9 mouse cellular contexts compared by ENCODE assay signal in the genomic region with DNA sequence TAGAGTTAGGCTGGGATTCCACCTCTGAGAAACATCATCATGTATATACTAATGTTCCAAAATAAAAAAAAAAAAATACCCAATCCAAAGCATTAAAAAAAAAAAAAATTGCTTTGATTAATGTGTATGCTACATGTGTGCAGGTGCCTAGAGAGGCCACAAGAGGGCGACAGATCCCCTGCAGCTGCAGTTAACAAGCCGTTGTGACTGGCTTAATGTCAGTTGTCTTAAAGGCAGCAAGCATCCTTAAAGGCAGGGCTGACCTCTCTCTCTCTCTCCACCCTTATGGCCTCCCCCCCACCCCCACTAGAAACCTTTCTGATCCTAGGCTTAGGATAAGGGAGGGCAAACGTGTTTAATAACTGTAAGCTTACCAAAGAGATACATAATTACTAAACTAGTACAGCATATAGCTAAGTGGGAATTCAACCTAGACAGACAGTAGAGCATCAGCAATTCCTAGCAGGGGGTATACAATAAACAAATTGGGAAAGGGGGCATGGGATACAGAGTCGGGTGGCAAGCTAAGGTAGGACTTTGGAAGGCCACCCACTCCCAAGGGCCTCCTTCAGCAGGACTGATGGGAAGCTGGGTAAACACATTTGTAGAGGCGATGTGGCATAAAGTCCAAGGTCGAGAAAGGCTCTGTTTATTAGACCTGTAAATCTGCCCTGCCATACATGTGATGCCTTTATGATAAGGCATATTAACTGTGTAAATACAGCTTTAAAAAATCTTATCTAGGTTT. TPM values are rescaled to one million over a fixed set of nuclear protein-coding genes. Genes with fewer than 3 reads are reported as not detected.
A peak's percentile ranks its signal among the peaks of the same experiment; 100 is the strongest.
DNase-seq lines count a peak whose midpoint lies in the region; ATAC-seq and TF ChIP-seq lines count a peak whose summit lies in the region.
"Had no signal": no experiment of that assay in that cellular context is flagged by ENCODE, and none has a peak within 500 bp of the region (broad histone marks: within the 10 kb centered on the region; RNA-seq: fewer than 3 reads in every experiment).

No protein-coding gene starts in this region.

- no peak overlapping the region for H3K27ac ChIP-seq in hindbrain, embryonic 10.5 days
- no peak overlapping the region for H3K27ac ChIP-seq in hindbrain, embryonic 13.5 days
- no peak overlapping the region for H3K27ac ChIP-seq in CH12.LX (ENCODE audit: insufficient read depth, low read depth)
- H3K27ac ChIP-seq in kidney, embryonic 16.5 days (ENCODE audit: low read length): no peak overlapping the region
- H3K27ac ChIP-seq: midbrain, embryonic 12.5 days had no signal

- intact Hi-C loops in heart, postnatal 14 days (cut with DNase I): no loop called here

- no peaks in the 10 kb centered on the region for H3K27me3 ChIP-seq in hindbrain, embryonic 10.5 days (ENCODE audit: insufficient read depth, poor library complexity, severe bottlenecking)
- H3K27me3 ChIP-seq in hindbrain, embryonic 13.5 days: no peaks in the 10 kb centered on the region
- H3K27me3 ChIP-seq in CH12.LX (replicated peaks): no peaks in the 10 kb centered on the region
- H3K27me3 ChIP-seq in kidney, embryonic 16.5 days (ENCODE audit: insufficient read depth, low read length): no peaks in the 10 kb centered on the region
- no peaks in the 10 kb centered on the region for H3K27me3 ChIP-seq in splenic B cell, adult 2 months (ENCODE audit: control insufficient read depth, insufficient read depth, low read length, poor library complexity, severe bottlenecking)
- H3K27me3 ChIP-seq: midbrain, embryonic 12.5 days had no signal

- TF ChIP-seq CTCF in CH12.LX (conservative IDR thresholded peaks at IDR 0.05 in 1 of 2, IDR thresholded peaks at IDR 0.05 in 1 of 2; ENCODE audit: low read depth in 2 of 2, low read length in 2 of 2): peak; percentile 66 to 81
- peak; percentile 56 for TF ChIP-seq CTCF in brain, embryonic 14.5 days (IDR thresholded peaks at IDR 0.05; ENCODE audit: borderline replicate concordance, extremely low read depth, insufficient read depth, insufficient read length)

- H3K4me3 ChIP-seq in hindbrain, embryonic 10.5 days: no peak overlapping the region
- H3K4me3 ChIP-seq in hindbrain, embryonic 13.5 days: no peak overlapping the region
- H3K4me3 ChIP-seq in CH12.LX (replicated peaks in 1 of 3; ENCODE audit: low read depth in 2 of 3, low read length in 2 of 3, poor library complexity in 1 of 3): no peak overlapping the region
- no peak overlapping the region for H3K4me3 ChIP-seq in kidney, embryonic 16.5 days (ENCODE audit: low read length)
- H3K4me3 ChIP-seq: midbrain, embryonic 12.5 days had no signal

- in situ Hi-C loops in CH12.LX (cut with MboI; ENCODE audit: low pct_ligation_motif_present, low pct_unique_long_range_greater_than_20kb, low sequenced_read_pairs): no loop called here

- TF ChIP-seq RAD21 in CH12.LX (IDR thresholded peaks at IDR 0.05; ENCODE audit: low read depth, low read length): peak; percentile 75

- 67% methylated on average over 6 of the region's 6 CpGs for WGBS in hindbrain, embryonic 10.5 days
- WGBS in hindbrain, embryonic 13.5 days: 64% methylated on average over 6 of the region's 6 CpGs
- 36% methylated on average over 6 of the region's 6 CpGs for WGBS in kidney, embryonic 16.5 days

- no peak overlapping the region for H3K4me2 ChIP-seq in hindbrain, embryonic 13.5 days
- H3K4me2 ChIP-seq in CH12.LX (ENCODE audit: insufficient read depth, low read depth, poor library complexity, severe bottlenecking): no peak overlapping the region
- no peak overlapping the region for H3K4me2 ChIP-seq in kidney, embryonic 16.5 days (replicated peaks; ENCODE audit: low read depth, low read length)
- H3K4me2 ChIP-seq: midbrain, embryonic 12.5 days had no signal

- no peak overlapping the region for H3K9ac ChIP-seq in hindbrain, embryonic 13.5 days
- no peak overlapping the region for H3K9ac ChIP-seq in CH12.LX (ENCODE audit: insufficient read depth, low read depth)
- no peak overlapping the region for H3K9ac ChIP-seq in kidney, embryonic 16.5 days (replicated peaks; ENCODE audit: low read length)
- H3K9ac ChIP-seq: midbrain, embryonic 12.5 days had no signal

- no peaks in the 10 kb centered on the region for H3K4me1 ChIP-seq in hindbrain, embryonic 10.5 days (replicated peaks)
- no peaks in the 10 kb centered on the region for H3K4me1 ChIP-seq in hindbrain, embryonic 13.5 days (replicated peaks)
- H3K4me1 ChIP-seq in CH12.LX (ENCODE audit: control insufficient read depth in 1 of 2, insufficient read depth in 2 of 2): no peaks in the 10 kb centered on the region
- H3K4me1 ChIP-seq in kidney, embryonic 16.5 days (ENCODE audit: insufficient read depth, low read length): no peaks in the 10 kb centered on the region; the same call in 1 of the 2 replicates
- H3K4me1 ChIP-seq: midbrain, embryonic 12.5 days had no signal

- no peak for TF ChIP-seq EP300 in CH12.LX (IDR thresholded peaks at IDR 0.05; ENCODE audit: low read length)

- dilution Hi-C loops in CH12.LX (cut with MboI; ENCODE audit: extremely low pct_ligation_motif_present, extremely low pct_unique_long_range_greater_than_20kb, low sequenced_read_pairs): no loop called here

- H3K79me2 ChIP-seq in CH12.LX (replicated peaks; ENCODE audit: control insufficient read depth, extremely low read depth, insufficient read depth, poor library complexity, severe bottlenecking): no peaks in the 10 kb centered on the region

- H3K36me3 ChIP-seq in hindbrain, embryonic 10.5 days: no peaks in the 10 kb centered on the region
- H3K36me3 ChIP-seq in hindbrain, embryonic 13.5 days: no peaks in the 10 kb centered on the region
- H3K36me3 ChIP-seq in CH12.LX (replicated peaks in 1 of 2; ENCODE audit: control insufficient read depth in 1 of 2, insufficient read depth in 1 of 2, low read length in 1 of 2): no peaks in the 10 kb centered on the region
- H3K36me3 ChIP-seq in kidney, embryonic 16.5 days (ENCODE audit: insufficient read depth, low read length): no peaks in the 10 kb centered on the region
- H3K36me3 ChIP-seq in splenic B cell, adult 2 months (ENCODE audit: control insufficient read depth, insufficient read depth, low read length, poor library complexity, severe bottlenecking): no peaks in the 10 kb centered on the region
- H3K36me3 ChIP-seq: midbrain, embryonic 12.5 days had no signal

- TF ChIP-seq POLR2A in CH12.LX (IDR thresholded peaks at IDR 0.05; ENCODE audit: low read depth, low read length): no peak
- TF ChIP-seq POLR2A in brain, embryonic 14.5 days (IDR thresholded peaks at IDR 0.05; ENCODE audit: borderline replicate concordance, extremely low read depth, insufficient read depth, insufficient read length, poor library complexity, severe bottlenecking): no peak

- DNase-seq in hindbrain, embryonic 10.5 days (ENCODE audit: low spot score): peak; percentile 20
- DNase-seq in CH12.LX (ENCODE audit: extremely low read depth): peak; percentile 52
- DNase-seq in brain, embryonic 14.5 days (ENCODE audit: low read depth): peak; percentile 32
- peak; percentile 17 for DNase-seq in splenic B cell, adult 2 months (ENCODE audit: low read depth, low spot score)
- DNase-seq in left cerebral cortex, adult 8-10 months (ENCODE audit: low spot score in 2 of 2): no peak
- no peak for DNase-seq in heart, postnatal 14 days

- ATAC-seq in hindbrain, embryonic 13.5 days (ENCODE audit: low FRiP score): no peak
- peak; percentile 55; the same call in 1 of the 2 replicates for ATAC-seq in kidney, embryonic 16.5 days (ENCODE audit: low FRiP score, low TSS enrichment)

- no peaks in the 10 kb centered on the region for H3K9me3 ChIP-seq in hindbrain, embryonic 10.5 days
- no peaks in the 10 kb centered on the region for H3K9me3 ChIP-seq in hindbrain, embryonic 13.5 days
- no peaks in the 10 kb centered on the region for H3K9me3 ChIP-seq in CH12.LX (replicated peaks; ENCODE audit: low read length)
- H3K9me3 ChIP-seq in kidney, embryonic 16.5 days (ENCODE audit: low read length): no peaks in the 10 kb centered on the region
- H3K9me3 ChIP-seq: midbrain, embryonic 12.5 days had no signal

TF ChIP-seq in CH12.LX, 34 proteins besides CTCF, POLR2A, EP300 and RAD21:
- TF ChIP-seq IRF4 (IDR thresholded peaks at IDR 0.05; ENCODE audit: low read depth, low read length): no peak
- TF ChIP-seq SMC3 (IDR thresholded peaks at IDR 0.05; ENCODE audit: low read depth, low read length): peak; percentile 83
- TF ChIP-seq ZNF384 (IDR thresholded peaks at IDR 0.05; ENCODE audit: low read depth, low read length): peak; percentile 76
- no peak for TF ChIP-seq E2F4 (IDR thresholded peaks at IDR 0.05; ENCODE audit: insufficient replicate concordance, low read depth, low read length)
- TF ChIP-seq ZC3H11A (IDR thresholded peaks at IDR 0.05; ENCODE audit: low read depth, low read length): peak; percentile 34; the same call in 1 of the 2 replicates
- no peak for TF ChIP-seq BHLHE40 (IDR thresholded peaks at IDR 0.05; ENCODE audit: low read depth, low read length)

RNA-seq across cellular contexts. Expression of a gene that starts 45.0 kb away (rescaled TPM):
- 0.91 and 1.5 TPM in 2 replicates for polyA plus RNA-seq in hindbrain, embryonic 10.5 days (2016; fragmentation: Nextera tagmentation; extraction: Ambion mirVana)
- polyA plus RNA-seq in hindbrain, embryonic 13.5 days (2015; fragmentation: Nextera tagmentation; extraction: Ambion mirVana): 5.4 and 6.0 TPM in 2 replicates
- total RNA-seq in CH12.LX (2012; rRNA removed): 1.3 and 2.0 TPM in 2 replicates
- total RNA-seq in CH12.LX (2014; rRNA removed): 0.50 and 0.60 TPM in 2 replicates
- polyA plus RNA-seq in CH12.LX (2012; ENCODE audit: insufficient read length, low read depth): 0.52 and 0.54 TPM in 2 replicates
- polyA plus RNA-seq in brain, embryonic 14.5 days (2012; rRNA removed): 3.5 and 3.7 TPM in 2 replicates
- 3.9 and 4.3 TPM in 2 replicates for polyA plus RNA-seq in kidney, embryonic 16.5 days (2015; fragmentation: Nextera tagmentation; extraction: Ambion mirVana)
- 10 to 100 TPM; 17.0 to 20.6 (median 19.0) TPM for total RNA-seq in left cerebral cortex, adult 8-10 months (2022)
- 10 to 100 TPM; 27.8 to 30.0 TPM for total RNA-seq in heart, postnatal 14 days (2021)

Comparison
In these comparisons a context has a peak if more than half of its experiments do, and no peak if none do; other contexts are left out.
1. DNase-seq: peak in hindbrain, embryonic 10.5 days (single experiment), CH12.LX (single experiment), brain, embryonic 14.5 days (single experiment) and splenic B cell, adult 2 months (single experiment); none in left cerebral cortex, adult 8-10 months (0 of 2) and heart, postnatal 14 days (0 of 2).